Mouse (Mus musculus): ENCODE data around the gene Cbfa2t3. TPM values are rescaled to one million over a fixed set of nuclear protein-coding genes. Genes with fewer than 3 reads are reported as not detected.

The Cbfa2t3 gene
- polyA plus RNA-seq, 1 experiment from 2014 or later = 13.2 TPM

DNA sequence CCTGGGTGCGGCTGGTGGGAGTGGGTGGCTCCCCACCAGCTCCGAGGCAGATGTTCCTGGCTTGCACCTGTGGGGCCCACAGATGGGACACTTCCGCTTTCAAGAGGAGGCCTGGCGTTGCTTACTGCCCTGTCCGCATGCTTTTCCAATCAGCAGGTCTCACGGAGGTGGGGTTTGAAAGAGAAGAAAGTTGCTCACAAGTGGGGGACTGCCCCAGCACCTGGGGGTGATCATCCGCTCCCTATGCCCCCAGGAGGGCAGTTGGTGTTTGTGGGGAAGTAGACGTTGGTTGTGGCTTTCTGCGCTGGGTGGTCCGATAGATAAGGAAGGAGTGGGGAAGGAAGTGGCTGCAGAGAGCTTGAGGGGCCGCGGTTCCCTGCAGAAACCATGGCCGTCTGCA lies 1.7 kb upstream of the Cbfa2t3 start:
- ATAC-seq (replicated peaks) = no peak
- 83% methylated on average over 13 of the region's 13 CpGs for WGBS

DNA sequence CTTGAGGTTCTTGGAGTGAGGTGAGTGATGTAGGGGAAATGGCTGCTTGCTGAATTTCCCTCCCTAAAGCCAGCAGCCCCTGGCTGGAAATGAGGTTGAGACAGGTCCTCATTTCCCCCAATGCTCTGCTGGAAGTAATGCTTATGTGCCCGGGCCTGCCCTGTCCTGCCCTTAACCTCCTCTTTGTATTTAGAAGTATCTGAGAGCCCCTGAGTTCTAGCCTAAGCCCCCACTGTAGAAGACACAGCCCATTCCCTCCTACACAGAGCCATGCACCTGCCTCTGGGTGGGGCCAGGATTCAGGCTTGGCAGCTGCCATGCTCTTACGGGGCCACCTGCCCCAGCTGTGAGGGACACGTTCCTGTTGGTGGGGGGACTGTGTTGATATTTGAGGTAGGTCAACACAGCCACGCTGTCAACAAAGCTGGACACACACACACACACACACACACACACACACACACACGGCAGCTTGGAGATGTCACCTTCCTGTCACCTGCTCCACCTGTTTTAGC lies 598 bp downstream of the Cbfa2t3 start:
- H3K9ac ChIP-seq (replicated peaks) = no peak overlapping the region
- no peak overlapping the region for H3K4me2 ChIP-seq (replicated peaks)
- 83% methylated on average over 5 of the region's 5 CpGs for WGBS
- no peak overlapping the region for H3K4me3 ChIP-seq
- no peak for ATAC-seq (replicated peaks)
- H3K36me3 ChIP-seq = no peaks in the 10 kb centered on the region
- no peaks in the 10 kb centered on the region for H3K9me3 ChIP-seq
- H3K4me1 ChIP-seq = no peaks in the 10 kb centered on the region
- H3K27me3 ChIP-seq = peaks cover 3% of the 10 kb centered on the region; the same call in 1 of the 2 replicates
- H3K27ac ChIP-seq (replicated peaks) = no peak overlapping the region

More for the DNA sequence above, 1.7 kb upstream of the Cbfa2t3 start:
- no peaks in the 10 kb centered on the region for H3K36me3 ChIP-seq
- no peak overlapping the region for H3K27ac ChIP-seq (replicated peaks)
- H3K4me3 ChIP-seq = no peak overlapping the region
- no peaks in the 10 kb centered on the region for H3K9me3 ChIP-seq
- H3K4me1 ChIP-seq = no peaks in the 10 kb centered on the region; the same call in 1 of the 2 replicates
- no peak overlapping the region for H3K4me2 ChIP-seq (replicated peaks)
- H3K9ac ChIP-seq (replicated peaks) = no peak overlapping the region
- H3K27me3 ChIP-seq = peaks cover 3% of the 10 kb centered on the region; the same call in 1 of the 2 replicates

- peaks cover 3% of the 10 kb centered on the region; the same call in 1 of the 2 replicates for H3K27me3 ChIP-seq
- no peak overlapping the region for H3K27ac ChIP-seq (replicated peaks)
- WGBS = 85% methylated on average over 6 of the region's 6 CpGs
- no peak overlapping the region for H3K4me2 ChIP-seq (replicated peaks)
- ATAC-seq (replicated peaks) = no peak
- H3K9me3 ChIP-seq = no peaks in the 10 kb centered on the region
- H3K4me3 ChIP-seq = no peak overlapping the region
- H3K9ac ChIP-seq (replicated peaks) = no peak overlapping the region
- no peaks in the 10 kb centered on the region for H3K4me1 ChIP-seq
- no peaks in the 10 kb centered on the region for H3K36me3 ChIP-seq
Measured at GRCm38 (mm10) chr8:122697586-122697985, 1.3 kb downstream of the Cbfa2t3 start.

DNA sequence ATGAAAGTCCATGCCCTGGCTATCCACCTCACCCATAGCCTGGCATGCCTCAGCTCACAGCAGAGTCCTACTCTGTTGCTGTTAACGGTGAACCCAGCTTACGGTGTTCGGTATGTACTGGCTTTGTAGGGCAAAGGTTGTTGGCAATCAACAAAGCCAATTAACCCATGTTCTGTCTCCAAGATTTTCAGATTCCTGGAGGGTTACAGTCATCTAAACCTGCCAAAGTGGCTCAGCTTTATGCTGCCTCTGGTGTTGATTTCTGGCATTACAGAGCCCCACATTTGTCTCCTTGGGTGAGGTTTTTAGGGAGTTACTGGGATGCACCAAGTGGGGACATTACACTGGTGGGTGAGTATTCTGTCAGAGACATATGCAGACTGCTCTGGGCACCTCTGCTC lies 1.7 kb downstream of the Cbfa2t3 start:
- Histone ChIP-seq H3K4me2 (replicated peaks) (no peak overlapping the region), H3K4me3 (no peak overlapping the region), H3K27ac (replicated peaks) (no peak overlapping the region), H3K36me3 (no peaks in the 10 kb centered on the region), H3K27me3 (peaks cover 3% of the 10 kb centered on the region; the same call in 1 of the 2 replicates), H3K9ac (replicated peaks) (no peak overlapping the region), H3K4me1 (no peaks in the 10 kb centered on the region), H3K9me3 (no peaks in the 10 kb centered on the region)
- WGBS = 74% methylated on average over 3 of the region's 3 CpGs
- no peak for ATAC-seq (replicated peaks)

DNA sequence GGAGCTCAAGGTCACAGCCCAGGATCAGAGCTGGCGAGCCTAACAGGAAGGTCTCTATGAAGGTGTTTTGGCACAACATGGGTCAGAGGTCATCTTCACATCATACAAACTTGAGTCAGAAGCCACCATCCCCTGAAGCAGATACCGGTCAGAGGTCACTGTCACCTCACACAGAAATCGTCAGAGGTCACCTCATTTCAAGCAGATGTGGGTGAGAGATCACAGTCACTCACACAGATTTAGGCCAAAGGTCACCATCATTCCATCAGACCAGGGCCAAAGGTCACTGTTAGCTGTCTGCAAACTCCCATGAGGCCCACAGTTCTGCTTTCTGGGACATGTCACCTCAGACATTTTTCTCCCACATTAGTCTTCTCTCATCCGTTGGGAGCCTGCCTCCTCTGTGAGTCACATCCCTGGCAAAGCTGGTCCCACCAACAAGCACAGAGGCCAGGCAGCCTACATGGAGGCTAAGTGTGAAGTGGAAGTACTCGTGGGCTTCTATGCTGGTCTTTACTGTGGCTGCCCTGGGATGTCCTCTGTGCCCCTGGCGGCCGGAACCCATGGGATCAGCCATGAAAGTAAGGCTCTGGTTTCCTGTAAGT lies 3.4 kb downstream of the Cbfa2t3 start:
- no peak for ATAC-seq (replicated peaks)
- Histone ChIP-seq H3K27me3 (no peaks in the 10 kb centered on the region), H3K36me3 (no peaks in the 10 kb centered on the region), H3K9ac (replicated peaks) (no peak overlapping the region), H3K4me2 (replicated peaks) (no peak overlapping the region), H3K9me3 (no peaks in the 10 kb centered on the region), H3K27ac (replicated peaks) (no peak overlapping the region), H3K4me1 (no peaks in the 10 kb centered on the region), H3K4me3 (no peak overlapping the region)
- 81% methylated on average over 7 of the region's 7 CpGs for WGBS

DNA sequence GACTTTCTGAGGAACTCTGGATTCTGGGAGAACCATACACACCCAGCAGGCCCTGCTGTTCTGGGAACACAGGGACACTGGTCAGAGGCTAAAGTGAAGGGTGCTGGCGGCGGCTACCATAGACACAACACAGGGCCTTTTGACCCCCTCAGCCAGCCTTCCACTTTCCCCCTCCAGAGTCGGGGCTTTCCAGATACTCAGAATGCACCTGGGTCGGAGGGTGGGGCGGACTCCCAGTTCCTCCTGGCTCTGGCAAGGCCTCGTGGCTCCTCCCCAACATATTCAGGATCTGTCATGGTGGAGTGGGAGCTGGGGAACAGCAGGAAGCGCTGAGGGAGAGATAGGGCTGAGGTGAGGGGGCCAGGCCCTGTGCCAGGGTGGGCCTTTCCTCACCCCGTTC lies 6.8 kb downstream of the Cbfa2t3 start:
- Histone ChIP-seq H3K27me3 (no peaks in the 10 kb centered on the region), H3K4me2 (replicated peaks) (no peak overlapping the region), H3K36me3 (no peaks in the 10 kb centered on the region), H3K27ac (replicated peaks) (no peak overlapping the region), H3K4me3 (no peak overlapping the region), H3K4me1 (peaks cover 2% of the 10 kb centered on the region; the same call in 1 of the 2 replicates), H3K9ac (replicated peaks) (no peak overlapping the region), H3K9me3 (no peaks in the 10 kb centered on the region)
- WGBS = 81% methylated on average over 8 of the region's 8 CpGs
- ATAC-seq (replicated peaks) = no peak

DNA sequence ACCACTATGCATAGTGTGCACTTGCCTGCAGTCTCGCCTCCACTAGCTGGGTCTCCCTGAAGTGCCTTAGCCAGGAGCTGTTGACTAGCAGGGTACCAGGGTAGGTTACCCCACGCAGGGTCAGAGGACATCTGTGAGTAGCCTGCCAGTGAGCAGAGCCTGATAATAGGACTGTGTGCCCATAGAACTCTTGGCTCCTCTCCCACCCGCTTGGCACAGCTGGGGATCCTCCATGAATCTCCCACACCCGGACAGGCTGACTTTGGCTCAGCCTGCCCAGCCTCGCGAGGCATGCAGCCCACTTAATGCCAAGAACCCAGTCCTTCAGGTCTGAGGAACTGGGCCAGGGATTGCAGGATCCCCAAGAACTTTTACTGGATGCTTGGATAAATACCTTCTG lies 7.9 kb downstream of the Cbfa2t3 start:
- Histone ChIP-seq H3K9me3 (no peaks in the 10 kb centered on the region), H3K9ac (replicated peaks) (no peak overlapping the region), H3K4me3 (no peak overlapping the region), H3K27me3 (no peaks in the 10 kb centered on the region), H3K36me3 (no peaks in the 10 kb centered on the region), H3K27ac (replicated peaks) (no peak overlapping the region), H3K4me1 (peaks cover 8% of the 10 kb centered on the region; the same call in 1 of the 2 replicates), H3K4me2 (replicated peaks) (no peak overlapping the region)
- no peak for ATAC-seq (replicated peaks)
- 71% methylated on average over 6 of the region's 6 CpGs for WGBS

- Histone ChIP-seq H3K27ac (replicated peaks) (no peak overlapping the region), H3K27me3 (no peaks in the 10 kb centered on the region), H3K36me3 (no peaks in the 10 kb centered on the region), H3K4me2 (replicated peaks) (no peak overlapping the region), H3K9me3 (no peaks in the 10 kb centered on the region), H3K4me1 (peaks cover 8% of the 10 kb centered on the region; the same call in 1 of the 2 replicates), H3K9ac (replicated peaks) (no peak overlapping the region), H3K4me3 (no peak overlapping the region)
- ATAC-seq (replicated peaks) = no peak
- 85% methylated on average over 1 of the region's 1 CpGs for WGBS
Measured at GRCm38 (mm10) chr8:122689315-122689714, 9.6 kb downstream of the Cbfa2t3 start.

GRCm38 (mm10) chr8:122686879-122687278 lies 12.0 kb downstream of the Cbfa2t3 start:
- Histone ChIP-seq H3K9ac (replicated peaks) (no peak overlapping the region), H3K9me3 (no peaks in the 10 kb centered on the region), H3K4me1 (peaks cover 8% of the 10 kb centered on the region; the same call in 1 of the 2 replicates), H3K27ac (replicated peaks) (no peak overlapping the region), H3K27me3 (no peaks in the 10 kb centered on the region), H3K4me2 (replicated peaks) (no peak overlapping the region), H3K36me3 (no peaks in the 10 kb centered on the region), H3K4me3 (no peak overlapping the region)
- ATAC-seq (replicated peaks) = peak; percentile 53; the same call in 1 of the 2 replicates
- WGBS = 50% methylated on average over 9 of the region's 9 CpGs

DNA sequence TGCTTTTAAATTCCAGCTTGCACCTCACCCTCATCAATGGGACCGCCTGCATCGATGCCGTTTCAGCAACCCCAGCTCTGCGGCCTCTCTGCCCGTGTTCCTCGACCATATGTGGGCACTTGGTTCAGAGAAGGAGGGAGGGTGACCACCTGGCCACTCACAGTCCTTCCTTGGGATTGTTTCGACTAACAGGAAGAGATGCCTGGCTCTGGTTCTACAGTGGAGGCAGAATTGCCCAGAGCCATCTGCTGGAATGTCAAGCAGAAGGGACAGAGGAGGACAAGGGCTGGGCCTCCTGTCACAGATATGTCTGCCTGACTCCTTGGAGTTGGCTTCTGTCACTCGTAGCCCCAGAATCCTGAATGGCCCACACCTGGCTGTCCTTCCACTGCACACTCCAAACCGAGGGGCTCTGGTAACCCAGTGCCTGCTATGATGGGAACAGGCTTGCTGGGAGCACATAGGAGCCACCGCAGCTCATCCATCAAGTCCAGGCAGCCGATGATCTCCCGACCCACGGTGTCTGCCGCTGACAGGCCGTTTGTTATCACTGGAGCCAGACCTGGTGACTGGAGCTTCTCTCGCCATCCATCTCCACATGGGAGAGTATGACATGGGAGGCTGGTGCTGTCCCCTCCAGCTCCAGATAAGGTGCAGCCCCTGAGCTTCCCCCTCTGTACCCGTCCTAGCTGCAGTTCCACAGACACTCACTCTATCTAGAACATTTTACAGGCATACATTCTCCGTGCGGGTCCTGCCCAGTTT lies 13.6 kb downstream of the Cbfa2t3 start:
- Histone ChIP-seq H3K4me3 (no peak overlapping the region), H3K27ac (replicated peaks) (no peak overlapping the region), H3K36me3 (no peaks in the 10 kb centered on the region), H3K9ac (replicated peaks) (no peak overlapping the region), H3K27me3 (no peaks in the 10 kb centered on the region; the same call in 1 of the 2 replicates), H3K4me1 (peaks cover 11% of the 10 kb centered on the region), H3K4me2 (replicated peaks) (no peak overlapping the region), H3K9me3 (no peaks in the 10 kb centered on the region)
- WGBS = 81% methylated on average over 19 of the region's 19 CpGs
- ATAC-seq (replicated peaks) = no peak

DNA sequence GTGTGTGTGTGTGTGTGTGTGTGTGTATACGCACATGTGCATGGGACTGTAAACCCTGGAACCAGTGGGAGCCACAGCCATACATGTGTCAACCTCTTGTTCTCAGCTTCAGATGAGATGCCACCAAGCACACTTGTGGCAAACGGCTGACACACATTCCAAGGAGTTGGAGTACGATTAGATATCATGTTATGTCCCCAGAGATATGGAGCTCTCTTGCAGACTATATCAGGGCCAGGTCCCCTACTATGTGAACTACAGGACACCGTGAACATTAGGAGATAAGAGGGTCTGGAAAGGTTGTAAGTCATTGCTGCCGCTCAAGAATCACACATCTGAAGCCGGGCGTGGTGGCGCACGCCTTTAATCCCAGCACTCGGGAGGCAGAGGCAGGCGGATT lies 16.1 kb downstream of the Cbfa2t3 start:
- Histone ChIP-seq H3K27me3 (peaks cover 5% of the 10 kb centered on the region), H3K4me1 (peaks cover 27% of the 10 kb centered on the region), H3K9me3 (no peaks in the 10 kb centered on the region), H3K4me2 (replicated peaks) (no peak overlapping the region), H3K27ac (replicated peaks) (no peak overlapping the region), H3K9ac (replicated peaks) (no peak overlapping the region), H3K36me3 (no peaks in the 10 kb centered on the region), H3K4me3 (no peak overlapping the region)
- no peak for ATAC-seq (replicated peaks)
- 92% methylated on average over 11 of the region's 11 CpGs for WGBS

DNA sequence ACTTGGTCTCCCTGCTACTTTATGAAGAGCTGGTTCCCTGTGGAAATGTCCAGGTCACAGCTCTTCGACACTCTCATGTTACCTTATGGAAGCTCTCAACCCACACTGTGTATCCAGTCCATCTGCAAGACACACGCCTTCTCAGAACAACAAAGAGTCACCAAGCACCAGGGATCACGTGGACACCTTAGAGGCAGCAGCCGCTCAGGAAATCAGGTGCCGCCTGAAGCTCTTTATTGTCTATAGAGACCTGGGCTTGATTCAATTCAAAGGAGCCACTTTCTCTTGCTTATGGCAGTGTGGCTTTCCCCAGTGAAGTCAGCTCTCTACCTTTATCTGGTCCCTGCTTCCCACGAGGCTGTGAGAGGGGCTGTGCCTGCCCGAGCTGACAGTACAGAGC lies 18.7 kb downstream of the Cbfa2t3 start:
- Histone ChIP-seq H3K4me3 (no peak overlapping the region), H3K4me1 (peaks cover 46% of the 10 kb centered on the region), H3K27ac (replicated peaks) (peak overlapping the region; percentile 24; the same call in 1 of the 2 replicates), H3K36me3 (no peaks in the 10 kb centered on the region), H3K9ac (replicated peaks) (no peak overlapping the region), H3K27me3 (peaks cover 5% of the 10 kb centered on the region), H3K4me2 (replicated peaks) (no peak overlapping the region), H3K9me3 (no peaks in the 10 kb centered on the region)
- 29% methylated on average over 7 of the region's 7 CpGs for WGBS
- ATAC-seq (replicated peaks) = no peak
